Mouse (Mus musculus) heart, postnatal 25 days (tissue): ENCODE results near the gene Hk1. TPM values are rescaled to one million over a fixed set of nuclear protein-coding genes. Genes with fewer than 3 reads are reported as not detected.

ENCODE experiments used
- DNase-seq: peaks from one replicate; pipeline ENCODE4 v3.0.0; 2022; ENCODE audit warnings: low spot score
- intact Hi-C: fragments of 180-260 bp; cut with DNase I; formaldehyde crosslinking; loops from one replicate; pipeline ENCODE4 v1.15.1; 2025
- total RNA-seq, 2 experiments: library from RNA; stranded (reverse); gene quantifications; 2 replicates each; pipeline ENCODE4 v1.2.3; 2021

The Hk1 gene
- total RNA-seq, 2 experiments from 2014 or later: 123 to 142 TPM

GRCm38 (mm10) chr10:62294112-62294511 is 85.6 kb downstream of the Hk1 start:
- DNase-seq: no peak
- intact Hi-C loops: no loop called here

- no peak for DNase-seq
- intact Hi-C loops: no loop called here
These were observed 92.1 kb downstream of the Hk1 start for GRCm38 (mm10) chr10:62287460-62288124.

- intact Hi-C loops: no loop called here
- no peak for DNase-seq
These were observed 96.4 kb downstream of the Hk1 start for GRCm38 (mm10) chr10:62283206-62283792.

GRCm38 (mm10) chr10:62282782-62283181 is 96.9 kb downstream of the Hk1 start:
- no peak for DNase-seq
- intact Hi-C loops: no loop called here

GRCm38 (mm10) chr10:62279671-62280070 is 100.0 kb downstream of the Hk1 start:
- no peak for DNase-seq
- intact Hi-C loops: loop anchor here (5.0 kb wide), 1 partner anchor 63 kb away; no protein-coding TSS in a partner anchor

- no peak for DNase-seq
- intact Hi-C loops: loop anchor here (5.0 kb wide), 1 partner anchor 63 kb away; no protein-coding TSS in a partner anchor
These were observed 100.6 kb downstream of the Hk1 start for GRCm38 (mm10) chr10:62279066-62279465.

- intact Hi-C loops: loop anchor here (5.0 kb wide), 1 partner anchor 65 kb away; no protein-coding TSS in a partner anchor
- DNase-seq: no peak
These were observed 102.0 kb downstream of the Hk1 start for GRCm38 (mm10) chr10:62277499-62278293.

GRCm38 (mm10) chr10:62275235-62275634 is 104.5 kb downstream of the Hk1 start:
- DNase-seq: no peak

GRCm38 (mm10) chr10:62269278-62269677 is 110.4 kb downstream of the Hk1 start:
- no peak for DNase-seq
- intact Hi-C loops: no loop called here

More at GRCm38 (mm10) chr10:62275235-62275634, 104.5 kb downstream of the Hk1 start:
- intact Hi-C loops: loop anchor here (1.0 to 5.0 kb wide), 3 partner anchors 67 to 136 kb away; no protein-coding TSS in a partner anchor

GRCm38 (mm10) chr10:62264299-62264698 is 115.4 kb downstream of the Hk1 start:
- DNase-seq: no peak
- intact Hi-C loops: no loop called here

GRCm38 (mm10) chr10:62261115-62261886 is 118.4 kb downstream of the Hk1 start:
- intact Hi-C loops: no loop called here
- DNase-seq: no peak

- DNase-seq: no peak
- intact Hi-C loops: no loop called here
These were observed 121.4 kb downstream of the Hk1 start for GRCm38 (mm10) chr10:62258298-62258697.

GRCm38 (mm10) chr10:62252496-62253235 is 127.0 kb downstream of the Hk1 start:
- DNase-seq: no peak
- intact Hi-C loops: no loop called here

- intact Hi-C loops: no loop called here
- DNase-seq: no peak
These were observed 127.7 kb downstream of the Hk1 start, which contains the start of gene Tacr2 for GRCm38 (mm10) chr10:62252000-62252488. Gene Tacr2, plus strand, starts transcription at chr10:62252438.

- intact Hi-C loops: no loop called here
- DNase-seq: no peak
These were observed 131.9 kb downstream of the Hk1 start for GRCm38 (mm10) chr10:62247815-62248214.

- intact Hi-C loops: no loop called here
- DNase-seq: no peak
These were observed 132.6 kb downstream of the Hk1 start for GRCm38 (mm10) chr10:62247156-62247555.

- intact Hi-C loops: no loop called here
- no peak for DNase-seq
These were observed 135.6 kb downstream of the Hk1 start for GRCm38 (mm10) chr10:62244067-62244466.

GRCm38 (mm10) chr10:62242896-62243295 is 136.8 kb downstream of the Hk1 start:
- DNase-seq: no peak
- intact Hi-C loops: loop anchor here (1.0 to 2.0 kb wide), 2 partner anchors 56 to 138 kb away; no protein-coding TSS in a partner anchor

- intact Hi-C loops: loop anchor here (2.0 kb wide), 1 partner anchor 138 kb away; no protein-coding TSS in a partner anchor
- DNase-seq: no peak
These were observed 137.3 kb downstream of the Hk1 start for GRCm38 (mm10) chr10:62242358-62242757.
